Comparison of ENCODE assay signal across 8 mouse cellular contexts in the genomic region with DNA sequence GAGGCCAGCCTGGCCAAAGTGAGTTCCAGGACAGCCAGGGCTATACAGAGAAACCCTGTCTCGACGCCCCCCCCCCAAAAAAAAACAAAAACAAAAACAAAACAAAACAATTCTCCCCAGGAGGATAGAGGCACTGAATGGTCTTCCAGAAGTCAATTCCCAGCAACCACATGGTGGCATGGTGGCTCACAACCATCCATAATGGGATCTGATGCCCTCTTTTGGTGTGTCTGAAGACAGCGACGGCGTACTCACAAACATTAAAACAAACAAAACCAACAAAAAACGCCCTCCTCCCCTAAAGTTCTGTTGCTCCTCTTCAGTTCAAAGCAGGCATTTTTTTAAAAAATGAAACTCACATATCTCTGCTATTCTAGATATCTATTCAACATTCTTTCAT. TPM values are rescaled to one million over a fixed set of nuclear protein-coding genes. Genes with fewer than 3 reads are reported as not detected.
DNase-seq lines count a peak whose midpoint lies in the region; ATAC-seq and TF ChIP-seq lines count a peak whose summit lies in the region.

No protein-coding gene starts in this region.

- no peak for TF ChIP-seq CTCF in G1E (IDR thresholded peaks at IDR 0.05; ENCODE audit: low read depth, low read length)

- whole genome bisulfite sequencing in embryonic facial prominence, embryonic 15.5 days: 4% methylated on average over 6 of the region's 6 CpGs
- 6% methylated on average over 6 of the region's 6 CpGs for WGBS in kidney, embryonic 16.5 days
- WGBS in midbrain, embryonic 15.5 days: 12% methylated on average over 6 of the region's 6 CpGs

- H3K4me3 ChIP-seq in erythroblast, embryonic 14.5 days (replicated peaks): peak overlapping the region; percentile 91
- peak overlapping the region; percentile 97 for H3K4me3 ChIP-seq in G1E (ENCODE audit: low read depth, low read length)
- peak overlapping the region; percentile 84 for H3K4me3 ChIP-seq in embryonic facial prominence, embryonic 15.5 days (replicated peaks)
- peak overlapping the region; percentile 92 for H3K4me3 ChIP-seq in kidney, embryonic 16.5 days (ENCODE audit: low read length)
- H3K4me3 ChIP-seq in midbrain, embryonic 15.5 days: peak overlapping the region; percentile 64

- H3K4me1 ChIP-seq in erythroblast, embryonic 14.5 days (ENCODE audit: control insufficient read depth): peaks cover 20% of the 10 kb centered on the region
- peaks cover 14% of the 10 kb centered on the region; the same call in 1 of the 2 replicates for H3K4me1 ChIP-seq in G1E (ENCODE audit: insufficient read depth, low read depth, low read length)
- H3K4me1 ChIP-seq in embryonic facial prominence, embryonic 15.5 days: peaks cover 7% of the 10 kb centered on the region
- 0 out of 2 replicates have a peak, but pooled peaks cover 6% of the 10 kb centered on the region for H3K4me1 ChIP-seq in kidney, embryonic 16.5 days (ENCODE audit: insufficient read depth, low read length)
- H3K4me1 ChIP-seq in midbrain, embryonic 15.5 days: peaks cover 15% of the 10 kb centered on the region

- H3K27me3 ChIP-seq in erythroblast, embryonic 14.5 days (ENCODE audit: control insufficient read depth): no peaks in the 10 kb centered on the region
- H3K27me3 ChIP-seq in G1E (ENCODE audit: insufficient read depth, low read length): no peaks in the 10 kb centered on the region
- H3K27me3 ChIP-seq in embryonic facial prominence, embryonic 15.5 days: no peaks in the 10 kb centered on the region
- H3K27me3 ChIP-seq in kidney, embryonic 16.5 days (ENCODE audit: insufficient read depth, low read length): no peaks in the 10 kb centered on the region
- no peaks in the 10 kb centered on the region for H3K27me3 ChIP-seq in midbrain, embryonic 15.5 days (replicated peaks)

- H3K27ac ChIP-seq in embryonic facial prominence, embryonic 15.5 days (replicated peaks): peak overlapping the region; percentile 86
- peak overlapping the region; percentile 88; the same call in 1 of the 2 replicates for H3K27ac ChIP-seq in kidney, embryonic 16.5 days (ENCODE audit: low read length)
- no peak overlapping the region for H3K27ac ChIP-seq in midbrain, embryonic 15.5 days

- H3K9me3 ChIP-seq in erythroblast, embryonic 14.5 days (ENCODE audit: control insufficient read depth, low read length): peaks cover 1% of the 10 kb centered on the region; the same call in 1 of the 2 replicates
- H3K9me3 ChIP-seq in G1E (replicated peaks): no peaks in the 10 kb centered on the region
- no peaks in the 10 kb centered on the region for H3K9me3 ChIP-seq in embryonic facial prominence, embryonic 15.5 days (replicated peaks)
- H3K9me3 ChIP-seq in kidney, embryonic 16.5 days (ENCODE audit: low read length): peaks cover under 1% of the 10 kb centered on the region; the same call in 1 of the 2 replicates
- no peaks in the 10 kb centered on the region for H3K9me3 ChIP-seq in midbrain, embryonic 15.5 days

- no peak for ATAC-seq in erythroblast, adult 5-6 weeks (replicated peaks; ENCODE audit: low FRiP score, poor library complexity, severe bottlenecking)
- ATAC-seq in G1E (ENCODE audit: extremely low read depth, insufficient number of reproducible peaks, low FRiP score, poor library complexity, severe bottlenecking): no peak
- no peak for ATAC-seq in embryonic facial prominence, embryonic 15.5 days (ENCODE audit: insufficient number of reproducible peaks, low FRiP score, low TSS enrichment, low read depth)
- no peak for ATAC-seq in kidney, embryonic 16.5 days (ENCODE audit: low FRiP score, low TSS enrichment)
- ATAC-seq in midbrain, embryonic 15.5 days (replicated peaks): no peak

- no peak for DNase-seq in G1E (ENCODE audit: low spot score)
- DNase-seq in gastrocnemius, adult 8-10 months (ENCODE audit: low spot score in 2 of 2): no peak
- DNase-seq in layer of hippocampus, adult 9-10 months (ENCODE audit: low spot score): no peak

- peak overlapping the region; percentile 56 for H3K4me2 ChIP-seq in embryonic facial prominence, embryonic 15.5 days (replicated peaks)
- H3K4me2 ChIP-seq in kidney, embryonic 16.5 days (replicated peaks; ENCODE audit: low read depth, low read length): peak overlapping the region; percentile 73
- H3K4me2 ChIP-seq in midbrain, embryonic 15.5 days: peak overlapping the region; percentile 52

- H3K36me3 ChIP-seq in erythroblast, embryonic 14.5 days (ENCODE audit: control insufficient read depth): peaks cover 5% of the 10 kb centered on the region
- H3K36me3 ChIP-seq in G1E (replicated peaks): peaks cover 5% of the 10 kb centered on the region
- no peaks in the 10 kb centered on the region for H3K36me3 ChIP-seq in embryonic facial prominence, embryonic 15.5 days
- peaks cover 4% of the 10 kb centered on the region; the same call in 1 of the 2 replicates for H3K36me3 ChIP-seq in kidney, embryonic 16.5 days (ENCODE audit: insufficient read depth, low read length)
- no peaks in the 10 kb centered on the region for H3K36me3 ChIP-seq in midbrain, embryonic 15.5 days (replicated peaks)

- peak overlapping the region; percentile 94 for H3K9ac ChIP-seq in embryonic facial prominence, embryonic 15.5 days
- H3K9ac ChIP-seq in kidney, embryonic 16.5 days (replicated peaks; ENCODE audit: low read length): peak overlapping the region; percentile 94
- peak overlapping the region; percentile 82 for H3K9ac ChIP-seq in midbrain, embryonic 15.5 days

RNA-seq across cellular contexts. Expression of a gene that starts 0.9 kb away (rescaled TPM):
- polyA plus RNA-seq in erythroblast, embryonic 14.5 days (2012): 0.73 and 0.76 TPM in 2 replicates
- total RNA-seq in erythroblast, adult 5-6 weeks (2015; ENCODE audit: low replicate concordance): 34.3 and 35.5 TPM in 2 replicates
- 15.9 and 18.5 TPM in 2 replicates for total RNA-seq in erythroblast, adult 5-6 weeks (2017; ENCODE audit: low replicate concordance)
- total RNA-seq in G1E (2014; fragmentation: Nextera tagmentation) (154 and 160 TPM in 2 replicates), G1E (2017) (86.8 and 104 TPM in 2 replicates)
- 10.8 and 25.1 TPM in 2 replicates for polyA plus RNA-seq in G1E (2012)
- 53.5 and 56.1 TPM in 2 replicates for polyA plus RNA-seq in embryonic facial prominence, embryonic 15.5 days (2015; fragmentation: Nextera tagmentation; extraction: Ambion mirVana)
- 56.3 and 61.2 TPM in 2 replicates for polyA plus RNA-seq in kidney, embryonic 16.5 days (2015; fragmentation: Nextera tagmentation; extraction: Ambion mirVana)
- polyA plus RNA-seq in midbrain, embryonic 15.5 days (2015; fragmentation: Nextera tagmentation; extraction: Ambion mirVana): 101 and 110 TPM in 2 replicates
- total RNA-seq in gastrocnemius, adult 8-10 months (2022): 10 to 100 TPM; 49.6 to 58.6 (median 55.3) TPM

RNA-seq across cellular contexts. Expression of a gene that starts 55.1 kb away (rescaled TPM):
- polyA plus RNA-seq in erythroblast, embryonic 14.5 days (2012): 1.7 and 2.1 TPM in 2 replicates
- 7.3 and 18.8 TPM in 2 replicates for total RNA-seq in erythroblast, adult 5-6 weeks (2015; ENCODE audit: low replicate concordance)
- total RNA-seq in erythroblast, adult 5-6 weeks (2017; ENCODE audit: low replicate concordance): 3.9 and 7.0 TPM in 2 replicates
- 16.4 and 26.2 TPM in 2 replicates for total RNA-seq in G1E (2014; fragmentation: Nextera tagmentation)
- 24.2 and 26.3 TPM in 2 replicates for total RNA-seq in G1E (2017)
- polyA plus RNA-seq in G1E (2012): 37.8 and 45.0 TPM in 2 replicates
- 31.0 and 33.0 TPM in 2 replicates for polyA plus RNA-seq in embryonic facial prominence, embryonic 15.5 days (2015; fragmentation: Nextera tagmentation; extraction: Ambion mirVana)
- 34.2 and 36.3 TPM in 2 replicates for polyA plus RNA-seq in kidney, embryonic 16.5 days (2015; fragmentation: Nextera tagmentation; extraction: Ambion mirVana)
- polyA plus RNA-seq in midbrain, embryonic 15.5 days (2015; fragmentation: Nextera tagmentation; extraction: Ambion mirVana): 23.5 and 26.4 TPM in 2 replicates
- total RNA-seq in gastrocnemius, adult 8-10 months (2022): 10 to 100 TPM; 16.5 to 18.6 (median 17.7) TPM
